Mouse (Mus musculus) gastrocnemius, adult 2 months (tissue): Measurements from ENCODE around the gene Fxyd6. TPM values are rescaled to one million over a fixed set of nuclear protein-coding genes. Genes with fewer than 3 reads are reported as not detected.

ENCODE experiments used
- DNase-seq: peaks from one replicate; pipeline ENCODE4 v3.0.0; 2022
- H3K27ac ChIP-seq: fragments of 200-600 bp; 2 replicates; pipeline ENCODE4 v1.8.1; 2022; ENCODE audit warnings: mild to moderate bottlenecking
- H3K4me3 ChIP-seq: fragments of 200-600 bp; 2 replicates; pipeline ENCODE4 v1.8.1; 2022; ENCODE audit warnings: mild to moderate bottlenecking, moderate library complexity
- CTCF ChIP-seq: fragments of 200-600 bp; IDR thresholded peaks from 2 replicates; pipeline ENCODE4 v1.8.1; 2022; ENCODE audit warnings: antibody characterized with exemption, mild to moderate bottlenecking, moderate library complexity
- intact Hi-C: fragments of 180-260 bp; cut with DNase I; formaldehyde crosslinking; loops from one replicate; pipeline ENCODE4 v1.15.1; 2025
- long read RNA-seq, 2 experiments: library from polyadenylated mRNA; stranded (forward); transcript quantifications; one replicate each; pipeline ENCODE4 v2.0.0; 2021
- total RNA-seq, 2 experiments: library from RNA; stranded (reverse); gene quantifications; 2 replicates each; pipeline ENCODE4 v1.2.3; 2021

The Fxyd6 gene
- 10 to 100 TPM; 26.7 to 84.7 TPM for total RNA-seq
- long read RNA-seq, experiment 1, transcript Fxyd6-203 (8 exons, 1,789 nt), result major isoform, 75 of 140 reads
- long read RNA-seq, experiment 1, transcript Fxyd6-201 (8 exons, 1,788 nt), result minor isoform, 37 of 140 reads
- long read RNA-seq, experiment 1, partial matches to known transcripts, result 17 of 140 reads
- long read RNA-seq, experiment 1, other reads (novel, unspliced or antisense), result 11 of 140 reads
- long read RNA-seq, experiment 2, transcript Fxyd6-203 (8 exons, 1,789 nt), result major isoform, 106 of 188 reads
- long read RNA-seq, experiment 2, transcript Fxyd6-201 (8 exons, 1,788 nt), result minor isoform, 46 of 188 reads
- long read RNA-seq, experiment 2, partial matches to known transcripts, result 9 of 188 reads
- long read RNA-seq, experiment 2, other reads (novel, unspliced or antisense), result 27 of 188 reads

GRCm38 (mm10) chr9:45370117-45370561, at the start of gene Fxyd6:
Gene Fxyd6 (plus strand): TSS chr9:45370185.
- intact Hi-C loops, result no loop called here
- peak; percentile 75 for DNase-seq
- peak within 1 kb of the TSS; percentile 81 for H3K4me3 ChIP-seq
- peak within 1 kb of the TSS; percentile 85 for H3K27ac ChIP-seq
- no peak for TF ChIP-seq CTCF

GRCm38 (mm10) chr9:45321465-45321864, 48.5 kb upstream of the Fxyd6 start:
- no peak for TF ChIP-seq CTCF
- no peak for DNase-seq
- intact Hi-C loops, result no loop called here
- Histone ChIP-seq H3K27ac (no peak overlapping the region), H3K4me3 (no peak overlapping the region)

GRCm38 (mm10) chr9:45321946-45322430, 48.0 kb upstream of the Fxyd6 start:
- Histone ChIP-seq H3K4me3 (no peak overlapping the region), H3K27ac (no peak overlapping the region)
- DNase-seq, result no peak
- TF ChIP-seq CTCF, result no peak
- intact Hi-C loops, result no loop called here

GRCm38 (mm10) chr9:45326390-45326789, 43.6 kb upstream of the Fxyd6 start:
- Histone ChIP-seq H3K4me3 (no peak overlapping the region), H3K27ac (no peak overlapping the region)
- TF ChIP-seq CTCF, result no peak
- intact Hi-C loops, result no loop called here
- no peak for DNase-seq

- no peak for DNase-seq
- Histone ChIP-seq H3K4me3 (no peak overlapping the region), H3K27ac (no peak overlapping the region)
- TF ChIP-seq CTCF, result no peak
- intact Hi-C loops, result no loop called here
Observed at GRCm38 (mm10) chr9:45328263-45328662, 41.7 kb upstream of the Fxyd6 start.

- intact Hi-C loops, result no loop called here
Observed at GRCm38 (mm10) chr9:45329577-45329976, 40.4 kb upstream of the Fxyd6 start.

GRCm38 (mm10) chr9:45337406-45337805, 32.6 kb upstream of the Fxyd6 start:
- TF ChIP-seq CTCF, result no peak
- intact Hi-C loops, result no loop called here
- no peak overlapping the region for H3K4me3 ChIP-seq

More at GRCm38 (mm10) chr9:45329577-45329976, 40.4 kb upstream of the Fxyd6 start:
- no peak for DNase-seq
- no peak overlapping the region for H3K4me3 ChIP-seq
- H3K27ac ChIP-seq, result no peak overlapping the region
- no peak for TF ChIP-seq CTCF

GRCm38 (mm10) chr9:45343066-45343465, 26.9 kb upstream of the Fxyd6 start:
- intact Hi-C loops, result no loop called here
- no peak for DNase-seq
- no peak for TF ChIP-seq CTCF
- Histone ChIP-seq H3K27ac (no peak overlapping the region), H3K4me3 (no peak overlapping the region)

More at GRCm38 (mm10) chr9:45337406-45337805, 32.6 kb upstream of the Fxyd6 start:
- H3K27ac ChIP-seq, result no peak overlapping the region
- no peak for DNase-seq

GRCm38 (mm10) chr9:45345516-45345915, 24.5 kb upstream of the Fxyd6 start:
- no peak overlapping the region for H3K4me3 ChIP-seq
- peak; percentile 77 for TF ChIP-seq CTCF
- no peak for DNase-seq
- intact Hi-C loops, result loop anchor here (1.0 kb wide), 1 partner anchor 43 kb away; no protein-coding TSS in a partner anchor
- H3K27ac ChIP-seq, result no peak overlapping the region

- no peak for TF ChIP-seq CTCF
- intact Hi-C loops, result no loop called here
- H3K4me3 ChIP-seq, result no peak overlapping the region
- no peak overlapping the region for H3K27ac ChIP-seq
- no peak for DNase-seq
Observed at GRCm38 (mm10) chr9:45346276-45346675, 23.7 kb upstream of the Fxyd6 start.

- no peak for DNase-seq
- intact Hi-C loops, result no loop called here
- Histone ChIP-seq H3K27ac (no peak overlapping the region), H3K4me3 (no peak overlapping the region)
- TF ChIP-seq CTCF, result no peak
Observed at GRCm38 (mm10) chr9:45348560-45348959, 21.4 kb upstream of the Fxyd6 start.

- DNase-seq, result no peak
Observed at GRCm38 (mm10) chr9:45349181-45349580, 20.8 kb upstream of the Fxyd6 start.

GRCm38 (mm10) chr9:45349851-45350250, 20.1 kb upstream of the Fxyd6 start:
- no peak for TF ChIP-seq CTCF

More at GRCm38 (mm10) chr9:45349181-45349580, 20.8 kb upstream of the Fxyd6 start:
- Histone ChIP-seq H3K4me3 (no peak overlapping the region), H3K27ac (no peak overlapping the region)
- TF ChIP-seq CTCF, result no peak
- intact Hi-C loops, result no loop called here

More at GRCm38 (mm10) chr9:45349851-45350250, 20.1 kb upstream of the Fxyd6 start:
- H3K27ac ChIP-seq, result no peak overlapping the region
- no peak for DNase-seq
- H3K4me3 ChIP-seq, result no peak overlapping the region
- intact Hi-C loops, result no loop called here
